Mouse (Mus musculus) liver, embryonic 14.5 days (tissue): ENCODE measurements around the gene Trp53i11. TPM values are rescaled to one million over a fixed set of nuclear protein-coding genes. Genes with fewer than 3 reads are reported as not detected.
A peak's percentile ranks its signal among the peaks of the same experiment; 100 is the strongest.

ENCODE experiments used
- ATAC-seq: fragments of 200-750 bp; cut with Nextera tagmentation; 2 replicates; pipeline ENCODE4 v1.8.0; 2017; ENCODE audit warnings: moderate number of reproducible peaks, mild to moderate bottlenecking, moderate library complexity; ENCODE audit not compliant: insufficient read depth
- DNase-seq, 3 experiments: peaks; one replicate each; pipeline ENCODE4 v3.0.0-alpha.2; 2012 to 2013; ENCODE audit warnings: low read depth in 3 of 3, low spot score in 3 of 3
- H3K27ac ChIP-seq: fragments of 300-500 bp; sonication (generic); 2 replicates; pipeline ENCODE4 v1.5.1; 2014; ENCODE audit warnings: moderate library complexity, mild to moderate bottlenecking, control low read depth, inconsistent platforms
- H3K27me3 ChIP-seq: fragments of 300-500 bp; sonication (generic); 2 replicates; pipeline ENCODE4 v1.6.1; 2014; ENCODE audit warnings: mild to moderate bottlenecking, low read length, moderate library complexity; ENCODE audit not compliant: control insufficient read depth, insufficient read depth
- H3K36me3 ChIP-seq: fragments of 300-500 bp; sonication (generic); replicated peaks from 2 replicates; pipeline ENCODE4 v1.6.1; 2014; ENCODE audit warnings: low read depth; ENCODE audit not compliant: control insufficient read depth, insufficient read depth
- H3K4me1 ChIP-seq, 2 experiments: fragments of 200-500 bp in 1 of 2; fragments of 300-500 bp in 1 of 2; sonication (generic) in 1 of 2; replicated peaks; 2 replicates each; pipeline ENCODE4 v1.6.1; 2012 to 2014; ENCODE audit warnings: antibody characterized with exemption in 1 of 2, inconsistent platforms in 1 of 2, low read length in 1 of 2; ENCODE audit not compliant: control insufficient read depth in 2 of 2, insufficient read depth in 2 of 2
- H3K4me2 ChIP-seq: fragments of 300-500 bp; sonication (generic); 2 replicates; pipeline ENCODE4 v1.6.1; 2014; ENCODE audit warnings: low read depth, mild to moderate bottlenecking, control low read depth, moderate library complexity
- H3K4me3 ChIP-seq, 2 experiments: fragments of 200-500 bp in 1 of 2; fragments of 300-500 bp in 1 of 2; sonication (generic) in 1 of 2; 2 replicates each; pipeline ENCODE4 v1.5.1; 2012 to 2014; ENCODE audit warnings: low read depth in 2 of 2, low read length in 2 of 2, mild to moderate bottlenecking in 2 of 2, control low read depth in 1 of 2, inconsistent platforms in 1 of 2, moderate library complexity in 1 of 2; ENCODE audit not compliant: insufficient read depth in 1 of 2
- H3K9ac ChIP-seq: fragments of 300-500 bp; sonication (generic); replicated peaks from 2 replicates; pipeline ENCODE4 v1.6.1; 2014; ENCODE audit warnings: mild to moderate bottlenecking, control low read depth, moderate library complexity
- H3K9me3 ChIP-seq: fragments of 300-500 bp; sonication (generic); 2 replicates; pipeline ENCODE4 v1.6.1; 2016; ENCODE audit warnings: low read length, mixed read lengths; ENCODE audit not compliant: control insufficient read depth
- CTCF ChIP-seq: IDR thresholded peaks from 2 replicates; pipeline ENCODE4 v1.5.1; 2016; ENCODE audit warnings: antibody characterized with exemption, low read depth, control low read depth
- EP300 ChIP-seq: IDR thresholded peaks from 2 replicates; pipeline ENCODE4 v1.6.1; 2016; ENCODE audit warnings: antibody characterized with exemption, low read depth
- WGBS: fragments of 180-500 bp; shearing (Covaris S2); extraction: QIAGEN DNeasy Blood & Tissue Kit; methylation state at CpG from one replicate; pipeline ENCODE4 v1.1.7; 2014; ENCODE audit not compliant: insufficient replicate concordance; 5-methylcytosine and 5-hydroxymethylcytosine counted together
- polyA plus RNA-seq, 2 experiments: library from polyadenylated mRNA; depleted of rRNA in 1 of 2; stranded (reverse) in 1 of 2; unstranded in 1 of 2; fragments of >200 nt; fragmentation: Nextera tagmentation in 1 of 2; extraction: Ambion mirVana in 1 of 2; gene quantifications; 2 replicates each; pipeline versions ENCODE4 v1.2.1 to v1.2.3; 2012 to 2014

Trp53i11 gene
- polyA plus RNA-seq, 2 experiments = 1.9 TPM

- H3K27me3 ChIP-seq = no peaks in the 10 kb centered on the region
- H3K36me3 ChIP-seq = no peaks in the 10 kb centered on the region
- no peak for ATAC-seq
- 8% methylated on average over 3 of the region's 3 CpGs for WGBS
- no peak overlapping the region for H3K27ac ChIP-seq
- H3K4me1 ChIP-seq = no peaks in the 10 kb centered on the region
- DNase-seq = peak; percentile 46 to 60 (median 50)
- H3K4me2 ChIP-seq = no peak overlapping the region
- H3K9me3 ChIP-seq = no peaks in the 10 kb centered on the region
- no peak overlapping the region for H3K4me3 ChIP-seq
- TF ChIP-seq CTCF (peak; percentile 95), EP300 (no peak)
- H3K9ac ChIP-seq = no peak overlapping the region
Observed at GRCm38 (mm10) chr2:93198846-93199245, 11.5 kb downstream of the Trp53i11 start.

GRCm38 (mm10) chr2:93199531-93199974 lies 12.2 kb downstream of the Trp53i11 start:
- no peak overlapping the region for H3K9ac ChIP-seq
- peak; percentile 97 for TF ChIP-seq CTCF
- TF ChIP-seq EP300 = no peak
- H3K36me3 ChIP-seq = no peaks in the 10 kb centered on the region
- no peak overlapping the region for H3K27ac ChIP-seq
- peak in 2 of 3 experiments; percentile 19 to 29 for DNase-seq
- H3K4me3 ChIP-seq = no peak overlapping the region
- H3K27me3 ChIP-seq = no peaks in the 10 kb centered on the region
- no peaks in the 10 kb centered on the region for H3K9me3 ChIP-seq
- no peak for ATAC-seq
- no peak overlapping the region for H3K4me2 ChIP-seq
- 35% methylated on average over 13 of the region's 13 CpGs for WGBS
- no peaks in the 10 kb centered on the region for H3K4me1 ChIP-seq

DNA sequence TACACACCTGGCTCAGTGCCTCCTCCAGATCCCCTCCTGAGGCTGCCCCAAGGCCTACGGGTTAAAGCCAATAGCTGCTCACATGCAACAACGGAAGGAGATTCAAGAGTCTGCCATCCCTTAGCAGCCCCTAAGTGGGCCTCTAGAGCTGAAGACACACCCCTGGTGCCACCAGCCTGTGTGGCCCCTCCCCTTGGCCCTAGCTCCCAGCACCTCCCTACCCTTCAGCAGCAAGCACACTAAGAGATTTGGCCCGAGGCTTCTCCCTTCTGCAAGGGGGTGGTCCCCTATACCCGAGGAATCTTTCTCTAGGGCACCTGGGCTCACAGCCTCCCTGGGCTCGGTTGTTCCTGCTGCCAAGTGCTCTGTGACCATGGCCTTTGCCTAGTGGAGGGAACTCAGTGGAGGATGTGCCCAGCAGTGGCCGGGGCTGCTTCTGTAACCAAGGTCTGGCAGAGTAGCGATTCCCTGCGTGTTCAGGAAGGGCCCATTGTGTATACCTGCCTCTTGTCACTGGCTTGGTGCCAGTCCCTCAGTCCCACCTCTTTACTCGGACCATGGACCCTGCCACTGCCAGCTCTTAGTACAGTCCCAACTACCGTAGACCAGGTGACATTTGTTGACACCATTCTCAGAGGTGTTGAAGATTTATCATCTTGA lies 13.5 kb downstream of the Trp53i11 start:
- Histone ChIP-seq H3K9ac (no peak overlapping the region), H3K27ac (no peak overlapping the region), H3K9me3 (no peaks in the 10 kb centered on the region), H3K27me3 (no peaks in the 10 kb centered on the region), H3K4me3 (no peak overlapping the region), H3K36me3 (no peaks in the 10 kb centered on the region), H3K4me1 (no peaks in the 10 kb centered on the region), H3K4me2 (no peak overlapping the region)
- DNase-seq (no peak), ATAC-seq (no peak)
- TF ChIP-seq CTCF = no peak
- TF ChIP-seq EP300 = no peak
- 49% methylated on average over 10 of the region's 10 CpGs for WGBS

- WGBS = 61% methylated on average over 3 of the region's 3 CpGs
- no peaks in the 10 kb centered on the region for H3K9me3 ChIP-seq
- H3K4me3 ChIP-seq = no peak overlapping the region
- DNase-seq = no peak
- H3K27me3 ChIP-seq = no peaks in the 10 kb centered on the region
- no peak overlapping the region for H3K9ac ChIP-seq
- H3K4me2 ChIP-seq = no peak overlapping the region
- no peaks in the 10 kb centered on the region for H3K4me1 ChIP-seq
- TF ChIP-seq EP300 (no peak), CTCF (no peak)
- H3K27ac ChIP-seq = no peak overlapping the region
- no peaks in the 10 kb centered on the region for H3K36me3 ChIP-seq
- ATAC-seq = no peak
Observed at GRCm38 (mm10) chr2:93201997-93202396, 14.6 kb downstream of the Trp53i11 start.

DNA sequence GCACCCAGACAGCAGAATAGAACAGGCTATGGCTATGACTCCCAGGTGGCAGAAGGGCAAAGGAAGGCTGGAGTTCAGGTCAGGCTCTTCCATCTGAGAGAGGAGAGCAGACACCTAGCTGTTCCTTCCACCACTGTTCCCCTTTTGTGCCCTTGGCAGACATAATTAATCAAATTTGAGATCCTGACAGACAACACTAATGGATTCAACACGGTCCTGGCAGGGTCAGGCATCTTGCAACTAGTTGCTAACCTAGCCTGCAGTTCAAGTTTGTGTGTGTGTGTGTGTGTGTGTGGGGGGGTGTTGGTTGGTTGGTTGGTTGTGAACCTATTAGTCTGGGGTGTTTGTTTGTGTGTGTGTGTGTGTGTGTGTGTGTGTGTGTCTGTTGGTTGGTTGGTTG lies 15.4 kb downstream of the Trp53i11 start:
- WGBS = 28% methylated on average over 1 of the region's 1 CpGs
- no peak for DNase-seq
- no peak for ATAC-seq
- no peaks in the 10 kb centered on the region for H3K9me3 ChIP-seq
- H3K27me3 ChIP-seq = no peaks in the 10 kb centered on the region
- no peaks in the 10 kb centered on the region for H3K4me1 ChIP-seq
- H3K36me3 ChIP-seq = no peaks in the 10 kb centered on the region
- H3K4me3 ChIP-seq = no peak overlapping the region
- TF ChIP-seq CTCF (no peak), EP300 (no peak)
- no peak overlapping the region for H3K27ac ChIP-seq
- no peak overlapping the region for H3K9ac ChIP-seq
- no peak overlapping the region for H3K4me2 ChIP-seq
